Mouse (Mus musculus) liver, adult (tissue): Measurements from ENCODE around the gene Tns3.

ENCODE experiments used
- GATA4 ChIP-seq: IDR thresholded peaks from 2 replicates; pipeline ENCODE4 v1.6.1; 2014; ENCODE audit warnings: mild to moderate bottlenecking, low read length; ENCODE audit not compliant: insufficient replicate concordance

Tns3 gene

GRCm38 (mm10) chr11:8401328-8401727, 263.0 kb downstream of the Tns3 start:
- no peak for TF ChIP-seq GATA4

- no peak for TF ChIP-seq GATA4
Observed at GRCm38 (mm10) chr11:8396329-8396728, 268.0 kb downstream of the Tns3 start.

- no peak for TF ChIP-seq GATA4
Observed at GRCm38 (mm10) chr11:8391564-8391963, 272.8 kb downstream of the Tns3 start.

- TF ChIP-seq GATA4, result no peak
Observed at GRCm38 (mm10) chr11:8385891-8386405, 278.4 kb downstream of the Tns3 start.
